Mouse (Mus musculus): Measurements from ENCODE around the gene Abhd12b. TPM values are rescaled to one million over a fixed set of nuclear protein-coding genes. Genes with fewer than 3 reads are reported as not detected.
"Not testable (repeated sequence)": the region's sequence is repeated elsewhere in the genome, so short reads cannot be mapped to it uniquely, and the experiment has no call there.

Abhd12b gene
- total RNA-seq, 1 experiment from 2014 or later, result not detected

DNA sequence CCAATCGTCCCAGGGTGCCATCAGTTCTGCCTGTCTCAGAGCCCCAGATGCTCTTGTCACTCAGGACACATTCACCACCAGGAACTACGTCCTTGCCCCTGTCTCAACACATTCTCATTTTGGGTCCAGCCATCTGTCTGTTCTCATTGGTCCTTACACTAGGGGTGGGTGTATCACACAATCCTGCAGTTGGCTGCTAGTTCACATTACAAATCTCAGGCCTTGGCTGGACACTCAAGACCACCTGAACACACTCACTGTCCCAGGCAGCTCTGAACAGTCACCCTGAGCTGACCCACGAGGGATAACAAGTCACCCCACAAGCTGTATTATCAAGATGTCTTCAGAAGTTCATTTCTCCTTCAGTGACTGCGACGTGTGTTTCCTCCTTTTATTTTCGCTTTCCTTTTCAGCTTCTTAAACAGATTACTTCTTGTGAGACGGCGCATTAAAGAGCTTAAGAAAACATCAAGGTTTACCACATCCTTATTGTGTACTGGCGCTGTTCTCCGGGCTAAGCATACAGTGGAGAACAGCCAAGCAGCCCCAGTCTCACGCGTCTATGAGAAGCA lies 17.7 kb upstream of the Abhd12b start:
- peak; percentile 77 for ATAC-seq (replicated peaks; ENCODE audit: insufficient number of reproducible peaks, low FRiP score, low TSS enrichment, poor library complexity, severe bottlenecking)

DNA sequence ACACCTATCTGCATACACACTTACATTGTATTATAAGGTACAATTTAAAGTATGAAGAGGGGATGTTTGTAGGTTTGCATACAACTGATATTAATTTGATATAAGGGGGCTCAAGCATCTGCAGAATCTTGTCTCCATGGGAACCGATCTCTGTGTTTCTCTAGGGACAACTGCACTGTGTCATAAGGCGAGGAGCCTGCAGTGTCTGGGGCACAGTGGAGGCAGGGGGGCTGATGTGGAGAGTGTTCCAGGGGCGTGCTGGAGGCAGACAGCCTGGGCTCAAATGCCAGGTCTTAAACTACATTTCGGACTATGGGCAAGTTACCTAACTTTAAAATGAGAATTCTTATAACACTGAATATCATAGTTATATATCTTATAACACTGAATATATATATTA lies 16.8 kb upstream of the Abhd12b start:
- no peak for ATAC-seq (replicated peaks; ENCODE audit: insufficient number of reproducible peaks, low FRiP score, low TSS enrichment, poor library complexity, severe bottlenecking)

GRCm38 (mm10) chr12:70137626-70138025 lies 16.3 kb upstream of the Abhd12b start:
- no peak for ATAC-seq (replicated peaks; ENCODE audit: insufficient number of reproducible peaks, low FRiP score, low TSS enrichment, poor library complexity, severe bottlenecking)

- ATAC-seq (replicated peaks; ENCODE audit: insufficient number of reproducible peaks, low FRiP score, low TSS enrichment, poor library complexity, severe bottlenecking), result no peak; the same call in 1 of the 2 replicates
Observed at GRCm38 (mm10) chr12:70139871-70140270, 14.1 kb upstream of the Abhd12b start.

- ATAC-seq (replicated peaks; ENCODE audit: insufficient number of reproducible peaks, low FRiP score, low TSS enrichment, poor library complexity, severe bottlenecking), result peak; percentile 83
Observed at GRCm38 (mm10) chr12:70140542-70140941, 13.4 kb upstream of the Abhd12b start.

DNA sequence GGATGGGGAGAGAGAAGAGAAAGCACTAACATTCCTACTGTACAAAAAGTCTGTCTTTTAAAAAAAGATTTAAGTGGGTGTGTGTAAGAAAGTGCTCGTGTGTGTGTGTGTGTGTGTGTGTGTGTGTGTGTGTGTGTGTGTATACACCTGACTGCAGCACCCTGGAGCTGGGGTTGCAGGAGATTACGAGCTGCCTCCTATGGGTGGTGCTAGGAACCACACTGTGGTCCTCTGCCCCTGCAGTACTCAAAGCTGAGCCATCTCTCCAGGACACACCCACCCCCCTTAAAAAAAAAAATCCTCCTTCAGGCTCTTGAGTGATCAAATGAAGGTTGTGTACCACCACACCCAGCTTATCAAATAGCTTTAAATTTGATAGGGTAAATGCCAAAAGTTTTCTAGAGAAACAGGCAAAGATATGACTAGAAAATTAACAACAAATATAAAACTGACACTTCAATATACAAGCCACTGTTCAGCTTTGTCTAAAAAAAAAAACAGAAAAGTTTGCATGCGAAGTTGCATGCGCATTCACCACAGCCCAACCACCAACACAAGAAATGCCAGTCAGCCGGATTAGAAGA lies 12.9 kb upstream of the Abhd12b start:
- no peak for ATAC-seq (replicated peaks; ENCODE audit: insufficient number of reproducible peaks, low FRiP score, low TSS enrichment, poor library complexity, severe bottlenecking)

DNA sequence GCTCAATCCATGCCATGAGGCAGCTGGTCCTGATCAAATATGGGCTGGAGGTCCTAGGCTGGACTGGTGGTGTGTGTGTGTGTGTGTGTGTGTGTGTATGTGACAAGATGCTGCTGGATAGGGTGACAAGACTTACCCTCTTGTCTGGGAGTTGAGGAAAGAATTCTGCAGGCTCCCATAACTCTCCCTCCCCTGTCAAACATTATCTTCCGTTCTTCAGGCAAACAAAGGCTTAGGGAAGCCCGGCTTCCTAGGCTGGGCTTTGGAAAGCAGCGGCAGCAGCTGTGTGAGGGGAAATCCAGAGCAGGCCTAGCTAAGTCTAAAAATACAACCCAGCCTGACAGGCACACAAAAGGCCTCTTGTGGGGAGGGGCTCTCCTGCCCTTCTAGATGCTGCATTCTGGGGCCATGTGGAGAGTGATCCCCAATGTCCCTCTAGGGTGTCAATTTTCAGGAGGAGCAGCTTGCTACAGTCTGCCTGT lies 9.8 kb upstream of the Abhd12b start:
- ATAC-seq (replicated peaks; ENCODE audit: insufficient number of reproducible peaks, low FRiP score, low TSS enrichment, poor library complexity, severe bottlenecking), result not testable (repeated sequence)

- 0 out of 2 replicates have a peak, but pooled peaks have one; percentile 36 for ATAC-seq (replicated peaks; ENCODE audit: insufficient number of reproducible peaks, low FRiP score, low TSS enrichment, poor library complexity, severe bottlenecking)
Observed at GRCm38 (mm10) chr12:70144637-70145448, 9.1 kb upstream of the Abhd12b start.

GRCm38 (mm10) chr12:70145586-70145985 lies 8.4 kb upstream of the Abhd12b start:
- ATAC-seq (replicated peaks; ENCODE audit: insufficient number of reproducible peaks, low FRiP score, low TSS enrichment, poor library complexity, severe bottlenecking), result no peak

DNA sequence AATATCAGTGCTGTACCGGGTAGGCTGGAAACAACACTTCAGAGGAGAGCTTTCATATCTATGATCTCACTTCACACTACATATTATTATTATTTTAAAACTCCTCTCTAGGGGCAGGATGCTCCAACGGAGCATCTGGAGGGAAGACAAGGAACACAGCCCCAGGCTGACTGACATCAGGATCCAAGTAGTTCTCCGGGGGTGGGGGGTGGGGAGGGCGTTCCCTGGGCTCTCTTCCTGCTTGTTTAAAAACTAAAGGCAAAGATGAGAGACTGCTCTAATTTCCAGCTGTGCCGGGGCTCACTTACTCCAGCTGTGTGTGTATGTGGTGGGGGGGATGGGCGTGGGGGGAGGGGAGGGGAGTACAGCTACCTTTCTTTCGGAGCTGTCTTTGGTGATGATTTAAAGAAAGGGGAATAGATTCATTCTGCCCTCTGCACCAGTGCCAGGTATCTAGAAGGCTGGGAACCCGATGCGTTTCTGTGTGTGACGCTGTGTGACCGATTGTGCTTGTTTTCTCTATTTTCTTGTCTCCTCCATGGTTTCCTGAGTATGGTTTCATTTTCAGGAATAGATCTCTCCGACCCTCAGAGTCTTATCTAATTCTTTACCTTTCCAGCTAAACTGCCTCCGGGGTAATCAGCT lies 5.8 kb upstream of the Abhd12b start:
- ATAC-seq (replicated peaks; ENCODE audit: insufficient number of reproducible peaks, low FRiP score, low TSS enrichment, poor library complexity, severe bottlenecking), result no peak

GRCm38 (mm10) chr12:70148631-70149265 lies 5.2 kb upstream of the Abhd12b start:
- ATAC-seq (replicated peaks; ENCODE audit: insufficient number of reproducible peaks, low FRiP score, low TSS enrichment, poor library complexity, severe bottlenecking), result no peak

DNA sequence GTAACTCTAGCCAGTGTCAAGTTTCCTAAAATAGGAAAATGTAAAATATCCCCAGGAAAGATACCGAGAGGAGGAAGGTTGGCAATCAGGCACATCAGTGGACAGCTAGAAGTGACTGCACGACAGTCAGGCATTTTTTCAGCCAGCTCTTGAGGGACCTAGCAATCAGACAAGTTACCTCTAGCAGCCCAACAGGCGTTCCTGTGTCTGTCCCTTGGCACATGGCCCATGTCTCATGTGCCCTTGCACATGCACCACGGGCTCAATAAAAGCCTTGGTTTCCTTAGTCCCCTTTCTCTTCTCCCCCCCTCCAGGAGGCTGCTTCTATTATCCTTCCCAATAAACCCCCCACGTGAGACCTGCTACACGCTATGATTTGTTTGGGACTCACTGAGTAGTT lies 2.3 kb downstream of the Abhd12b start:
- 0 out of 2 replicates have a peak, but pooled peaks have one; percentile 27 for ATAC-seq (replicated peaks; ENCODE audit: insufficient number of reproducible peaks, low FRiP score, low TSS enrichment, poor library complexity, severe bottlenecking)

- no peak for ATAC-seq (replicated peaks; ENCODE audit: insufficient number of reproducible peaks, low FRiP score, low TSS enrichment, poor library complexity, severe bottlenecking)
Observed at GRCm38 (mm10) chr12:70157292-70158066, 3.5 kb downstream of the Abhd12b start.

DNA sequence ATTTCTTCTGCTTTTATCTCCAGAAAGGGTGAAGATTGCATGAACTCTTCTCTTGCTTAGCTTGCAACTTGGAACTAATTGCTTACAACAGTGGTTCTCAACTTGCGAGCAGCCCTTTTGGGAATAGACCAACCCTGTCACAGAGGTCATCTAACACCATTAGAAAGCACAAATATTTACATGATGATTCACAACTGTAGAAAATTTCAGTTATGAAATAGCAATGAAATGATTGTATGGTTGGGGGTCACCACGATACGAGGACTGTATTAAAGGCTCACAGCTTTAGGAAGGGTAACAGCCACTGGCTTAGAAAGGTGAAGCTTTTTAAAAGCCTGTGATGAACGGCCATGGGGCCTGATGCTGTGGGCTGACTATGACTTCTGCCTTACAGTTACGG lies 7.1 kb downstream of the Abhd12b start:
- ATAC-seq (replicated peaks; ENCODE audit: insufficient number of reproducible peaks, low FRiP score, low TSS enrichment, poor library complexity, severe bottlenecking), result no peak

DNA sequence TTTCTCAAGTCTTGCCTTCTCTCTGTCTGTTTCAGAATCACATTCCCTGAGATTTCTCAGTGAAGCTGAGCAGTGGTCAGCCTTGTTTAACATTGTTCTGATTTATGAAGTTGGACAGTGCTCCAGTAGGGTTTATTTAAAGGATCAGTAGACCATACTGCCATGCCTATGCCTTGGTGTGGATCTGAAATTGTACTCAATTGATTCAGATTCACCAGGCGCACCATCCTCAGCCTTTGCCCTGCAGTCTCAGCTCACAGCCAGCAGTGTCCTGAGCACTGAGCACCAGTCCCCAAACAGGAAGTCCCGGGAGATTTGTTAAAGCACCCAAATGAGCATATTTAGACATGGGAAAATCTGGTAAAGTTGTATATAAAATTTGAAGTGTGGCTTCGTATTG lies 10.8 kb downstream of the Abhd12b start:
- ATAC-seq (replicated peaks; ENCODE audit: insufficient number of reproducible peaks, low FRiP score, low TSS enrichment, poor library complexity, severe bottlenecking), result no peak

DNA sequence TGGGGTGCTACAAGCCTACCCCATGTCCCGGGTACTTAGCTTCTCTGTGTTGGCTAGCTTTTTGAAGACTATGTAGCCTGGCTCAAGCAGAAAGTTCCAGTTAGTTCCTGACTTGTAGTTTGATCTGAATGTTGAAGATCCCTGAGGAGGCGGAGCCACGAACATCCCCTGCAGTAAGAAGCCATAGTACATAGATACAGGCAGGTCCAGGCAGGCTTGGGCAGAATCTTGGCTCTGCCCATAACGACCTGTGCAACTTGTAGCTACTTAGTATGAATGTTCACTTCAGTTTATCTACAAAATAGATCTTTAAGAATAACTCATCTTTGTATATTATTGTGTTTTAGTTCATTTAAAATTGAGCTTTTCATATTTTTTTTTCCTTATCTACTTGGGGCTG lies 14.0 kb downstream of the Abhd12b start:
- ATAC-seq (replicated peaks; ENCODE audit: insufficient number of reproducible peaks, low FRiP score, low TSS enrichment, poor library complexity, severe bottlenecking), result no peak

DNA sequence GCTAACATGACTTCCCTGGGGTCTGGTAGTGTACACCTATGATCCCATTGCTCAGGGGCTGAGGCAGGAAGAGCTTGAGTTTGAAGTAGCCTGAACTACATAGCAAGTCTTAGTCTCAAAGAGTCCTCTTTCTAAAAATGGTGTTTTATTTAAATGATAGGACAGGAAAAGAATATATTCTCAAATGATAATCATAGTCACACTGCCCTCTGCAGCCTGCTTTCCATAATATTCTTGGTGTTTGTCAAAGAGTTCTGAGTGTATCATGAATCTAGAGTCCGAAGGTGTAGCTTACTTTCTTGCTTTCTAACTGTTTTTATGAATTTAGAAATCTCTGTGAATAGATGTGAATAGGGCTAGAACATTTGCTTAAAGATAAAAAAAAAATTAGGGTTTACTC lies 16.0 kb downstream of the Abhd12b start:
- ATAC-seq (replicated peaks; ENCODE audit: insufficient number of reproducible peaks, low FRiP score, low TSS enrichment, poor library complexity, severe bottlenecking), result no peak

DNA sequence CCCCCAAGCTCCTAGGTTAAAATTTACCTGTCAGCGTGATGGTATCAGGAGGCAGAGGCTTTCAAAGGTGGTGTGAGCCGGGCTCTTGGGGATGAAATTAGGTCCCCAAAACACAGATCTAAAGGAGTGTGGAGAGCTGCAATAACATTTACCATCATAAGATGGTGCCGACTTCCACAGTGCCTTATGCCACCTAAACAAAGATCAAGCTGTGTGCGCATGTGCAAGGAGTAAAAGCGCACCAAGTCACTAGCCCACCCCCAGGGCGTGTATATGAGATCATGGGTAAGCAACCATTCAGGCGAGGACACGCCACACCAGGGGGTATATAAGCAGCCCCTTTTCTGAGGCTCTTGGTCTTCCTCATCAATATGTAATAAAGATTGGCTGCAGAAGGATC lies 29.6 kb downstream of the Abhd12b start:
- not testable (repeated sequence) for ATAC-seq (replicated peaks; ENCODE audit: insufficient number of reproducible peaks, low FRiP score, low TSS enrichment, poor library complexity, severe bottlenecking)
